Mouse (Mus musculus): ENCODE data around the gene Klra8.
"Not testable (repeated sequence)": the region's sequence is repeated elsewhere in the genome, so short reads cannot be mapped to it uniquely, and the experiment has no call there.

The Klra8 gene

DNA sequence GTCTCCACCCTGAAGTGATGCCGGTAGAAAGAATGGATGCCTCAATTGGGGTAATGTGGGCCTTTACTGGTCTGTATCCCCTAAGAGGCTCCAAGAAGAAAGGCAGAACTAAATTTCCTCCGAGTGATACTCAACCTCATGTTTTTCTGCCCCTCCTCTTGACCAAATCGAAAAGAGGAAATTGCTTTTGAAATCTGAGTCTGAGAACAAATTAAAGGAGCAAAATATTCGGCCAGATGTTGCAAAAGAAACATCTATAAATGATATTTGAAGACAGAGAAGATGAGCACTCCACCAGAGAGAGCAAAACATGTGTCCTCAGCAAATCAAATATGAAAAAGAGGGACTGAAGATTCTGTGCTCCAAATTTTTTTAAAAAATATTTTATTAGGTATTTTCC is at the start of gene Klra8:
Gene Klra8 (minus strand): TSS at position 101 of the 400 bp plus-strand sequence.
- not testable (repeated sequence) for DNase-seq (ENCODE audit: low spot score in 2 of 2)

DNA sequence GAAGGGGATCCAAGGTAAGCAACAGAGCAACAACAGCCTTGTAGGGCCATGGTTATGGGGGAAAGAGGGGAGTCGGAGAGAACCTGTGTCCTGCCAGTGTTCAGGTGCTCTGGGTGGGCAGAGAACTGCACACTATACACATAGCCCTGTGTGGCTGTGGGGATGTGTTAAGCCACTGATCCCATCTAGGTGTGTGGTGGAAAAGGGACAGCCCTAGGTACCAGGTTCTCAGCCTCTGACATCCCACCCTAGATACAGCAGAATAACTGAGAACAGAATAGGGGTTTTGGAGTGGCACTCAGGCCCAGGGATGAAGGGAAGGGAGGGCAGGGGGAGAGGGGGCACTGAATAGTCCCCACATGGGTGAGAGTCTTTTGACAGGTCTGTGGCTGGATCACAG is 19.2 kb downstream of the Klra8 start:
- no peak for DNase-seq (ENCODE audit: low spot score in 2 of 2)

DNA sequence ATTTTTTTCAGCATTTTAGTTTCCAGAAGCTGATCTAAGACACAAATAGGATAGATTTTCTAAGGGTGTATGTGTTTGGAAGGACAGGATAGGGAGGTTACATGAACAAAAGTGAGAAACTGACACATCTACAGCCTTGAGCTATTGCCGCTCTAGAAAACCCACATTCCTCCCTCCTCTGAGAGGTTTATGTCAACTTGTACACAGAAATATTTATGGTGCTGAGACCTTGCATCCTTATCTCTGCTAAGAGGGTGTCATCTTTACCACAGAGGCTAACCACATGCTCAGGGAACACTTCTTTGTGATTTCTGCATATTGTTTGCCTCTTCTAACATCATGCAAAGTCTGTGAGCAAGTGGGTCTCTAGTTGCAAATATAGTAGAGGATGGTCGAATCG is 27.0 kb downstream of the Klra8 start:
- DNase-seq (ENCODE audit: low spot score in 2 of 2) = not testable (repeated sequence)

DNA sequence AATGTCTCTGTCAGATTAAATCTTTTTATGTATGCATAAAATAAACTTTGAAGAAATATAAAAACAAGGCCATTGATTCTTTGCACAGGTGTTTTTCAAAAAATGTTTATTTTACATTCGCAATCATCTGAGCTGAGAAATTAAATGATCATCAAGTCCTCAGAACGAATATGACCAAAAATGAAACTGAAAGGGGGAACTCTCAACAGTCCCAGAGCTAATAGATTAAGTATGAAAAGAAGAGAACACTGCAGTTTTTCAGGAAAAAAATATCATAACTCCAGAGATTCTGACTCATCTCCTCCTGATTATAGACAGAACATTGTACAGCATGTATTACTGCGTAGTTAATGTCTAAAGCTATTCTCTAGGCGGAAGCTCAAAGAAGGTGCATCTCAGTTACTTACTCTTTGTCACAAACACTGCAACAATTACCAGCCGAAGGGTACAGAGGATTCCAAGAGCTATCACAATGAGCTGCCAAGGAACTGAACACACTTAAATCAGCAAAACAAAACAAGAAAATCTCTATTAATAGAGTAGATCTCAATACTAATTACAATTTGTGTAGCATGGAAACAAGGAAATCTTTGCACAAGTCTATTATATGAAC is 37.3 kb downstream of the Klra8 start:
- DNase-seq (ENCODE audit: low spot score in 2 of 2) = no peak

DNA sequence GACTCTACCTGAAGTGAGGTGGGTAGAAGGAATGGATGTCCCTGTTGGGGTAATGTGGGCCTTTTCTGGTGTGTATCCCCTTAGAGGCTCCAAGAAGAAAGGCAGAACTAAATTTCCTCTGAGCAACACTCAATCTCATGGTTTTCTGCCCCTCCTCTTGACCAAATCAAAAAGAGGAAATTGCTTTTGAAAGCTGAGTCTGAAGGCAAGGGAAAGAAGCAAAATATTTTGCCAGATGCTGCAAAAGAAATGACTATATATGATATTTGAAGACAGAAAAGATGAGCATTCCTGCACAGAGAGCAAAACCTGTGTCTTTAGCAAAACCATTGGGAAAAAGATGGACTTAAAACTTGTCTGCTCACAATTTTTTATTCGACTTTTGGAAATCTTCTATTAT is 62.5 kb downstream of the Klra8 start, which contains the start of gene Klra4:
Gene Klra4 (minus strand): TSS at position 101 of the 400 bp plus-strand sequence.
- not testable (repeated sequence) for DNase-seq (ENCODE audit: low spot score in 2 of 2)
